Mouse (Mus musculus): ENCODE measurements around the gene Kcnmb1.
A peak's percentile ranks its signal among the peaks of the same experiment; 100 is the strongest.

Kcnmb1 gene

DNA sequence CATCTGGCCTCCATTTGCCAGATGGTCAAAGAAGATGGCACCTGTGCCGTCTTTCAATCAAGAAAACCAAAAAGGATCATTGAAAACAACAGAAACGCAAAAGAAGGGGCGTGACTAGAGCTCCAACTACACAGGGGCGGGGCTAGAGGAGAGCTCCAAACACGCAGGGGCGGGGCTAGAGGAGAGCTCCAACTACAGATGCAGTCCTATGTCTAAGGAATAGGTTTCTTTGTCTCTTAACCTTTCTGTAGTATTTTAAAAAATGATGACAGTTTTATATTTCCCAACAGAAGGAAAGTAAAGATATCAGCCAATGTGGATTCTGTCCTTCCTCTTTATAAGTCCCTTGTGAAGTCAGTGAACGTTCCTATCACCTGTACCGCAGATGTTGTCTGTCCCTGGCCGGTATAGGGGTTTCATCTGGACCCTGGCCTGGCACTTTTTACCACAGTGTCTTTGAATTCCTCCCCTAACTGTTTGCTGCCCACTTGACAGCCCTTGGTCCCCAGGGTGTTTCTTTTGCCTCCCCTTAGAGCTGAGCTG lies 18.0 kb upstream of the Kcnmb1 start:
- no peak for DNase-seq

DNA sequence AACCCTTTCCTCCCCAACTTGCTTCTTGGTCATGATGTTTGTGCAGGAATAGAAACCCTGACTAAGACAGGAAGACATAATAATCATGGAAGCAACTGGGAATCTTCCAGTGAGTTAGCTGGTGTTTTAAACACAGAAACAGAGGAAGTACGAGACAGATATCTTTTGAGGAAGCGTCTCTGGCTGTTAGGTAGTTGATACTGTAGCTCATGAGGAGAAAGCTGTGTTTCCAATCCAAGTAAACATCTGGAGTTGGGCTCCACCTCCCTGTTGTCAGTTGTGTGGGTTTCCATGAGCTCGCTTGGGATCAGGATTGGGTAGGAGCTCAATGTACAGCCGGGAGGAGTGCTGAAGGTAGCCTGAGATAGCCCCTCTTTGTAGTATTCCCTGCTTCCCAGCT lies 16.3 kb upstream of the Kcnmb1 start:
- no peak for DNase-seq

DNA sequence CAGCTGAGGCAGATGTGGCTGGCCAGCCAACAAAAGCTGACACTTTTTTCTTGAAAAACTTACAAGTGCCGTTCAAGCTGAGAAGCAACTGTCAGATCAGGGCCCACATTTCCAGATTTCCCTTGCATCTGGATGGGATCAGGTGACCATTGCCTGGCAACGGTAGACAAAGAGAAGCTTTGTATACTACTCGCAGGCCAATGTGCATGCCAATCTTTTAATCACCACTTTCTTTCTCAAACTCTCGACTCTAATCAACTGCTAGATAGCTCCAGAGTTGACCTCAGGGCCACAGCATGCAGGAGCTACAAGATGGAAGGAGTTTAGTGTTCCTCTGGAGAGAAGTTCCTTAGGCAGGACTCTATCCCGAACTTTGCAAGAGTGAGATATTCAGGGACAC lies 11.7 kb upstream of the Kcnmb1 start:
- no peak for DNase-seq

DNA sequence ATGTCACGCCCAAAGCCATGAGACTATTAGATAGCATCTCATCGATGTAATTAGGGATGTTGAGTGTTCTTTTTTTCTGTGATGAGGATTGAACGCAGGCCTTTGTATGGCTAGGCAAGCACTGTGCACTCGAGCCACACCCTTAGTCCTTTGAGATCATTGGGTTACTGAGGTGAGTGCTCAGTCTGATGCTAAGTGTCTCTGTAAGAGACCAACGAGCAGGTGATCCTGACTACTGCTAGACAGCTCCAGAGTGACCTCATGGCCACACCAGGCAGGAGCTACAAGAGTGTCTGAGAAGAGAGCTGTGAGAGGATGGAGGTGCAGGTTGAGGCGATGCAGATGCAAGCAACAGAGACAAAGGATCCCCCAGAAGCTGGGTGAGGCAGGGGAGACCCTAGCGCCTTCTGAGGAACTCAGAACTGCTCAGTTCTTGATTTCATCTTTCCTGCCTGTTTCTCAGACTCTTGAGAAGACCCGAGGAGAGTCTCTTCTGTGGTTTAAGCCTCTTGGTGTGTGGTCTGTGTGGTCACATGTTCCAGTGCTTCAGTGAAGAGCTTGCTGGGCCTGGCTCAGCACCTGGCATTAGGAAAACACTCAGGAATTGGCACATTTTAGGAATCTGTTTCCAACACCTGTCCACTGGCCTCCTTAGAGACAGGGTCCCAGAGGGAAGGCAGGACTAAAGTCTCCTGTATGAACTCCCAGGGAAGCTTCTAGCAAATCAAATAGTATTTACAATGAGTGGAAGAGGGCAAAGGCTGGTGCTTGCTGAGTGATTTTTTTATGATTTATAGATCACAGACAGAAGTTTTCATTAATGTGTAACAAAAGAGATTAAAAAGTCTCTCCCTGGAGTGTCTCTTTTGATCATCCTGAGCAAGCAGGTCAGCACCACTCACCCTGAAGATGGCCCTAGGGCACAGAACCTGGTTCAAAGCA lies 10.9 kb upstream of the Kcnmb1 start:
- no peak for DNase-seq

DNA sequence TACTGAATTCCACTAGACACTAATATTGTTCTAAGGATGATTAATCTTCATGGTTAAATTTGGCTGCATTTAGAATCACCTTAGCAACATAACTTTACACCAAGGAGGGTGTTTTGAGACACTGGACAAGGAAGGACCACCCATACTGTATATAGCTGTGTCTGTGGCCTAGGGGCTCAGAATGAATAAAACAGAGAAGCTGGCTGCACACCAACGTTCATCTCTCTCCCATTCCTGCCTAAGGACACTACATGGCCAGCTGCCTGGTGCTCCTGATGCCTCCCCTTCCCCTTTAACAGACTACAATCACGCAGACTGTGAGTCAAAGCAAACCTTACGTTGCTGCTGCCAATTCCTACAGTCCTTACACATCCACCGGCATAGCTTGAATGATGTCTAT lies 6.8 kb upstream of the Kcnmb1 start:
- no peak for DNase-seq

DNA sequence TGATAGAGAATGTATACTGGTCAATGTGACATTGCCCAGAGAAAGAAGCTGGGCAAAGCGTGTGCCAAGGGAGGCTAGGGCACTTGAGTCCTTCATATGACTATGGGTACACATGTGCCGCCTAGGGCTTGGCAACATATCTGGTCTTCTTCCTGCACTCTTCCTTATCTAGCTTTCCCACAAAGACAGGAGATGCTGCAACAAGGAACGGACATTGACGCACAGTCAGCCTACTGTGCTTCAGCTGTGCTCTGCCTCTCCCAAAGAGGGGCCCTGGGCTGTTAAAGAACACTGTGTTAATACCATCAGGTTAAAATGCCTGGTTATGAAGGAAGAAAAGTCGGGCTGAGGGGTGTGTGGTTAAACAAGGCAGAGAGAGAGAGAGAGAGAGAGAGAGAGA lies 6.2 kb upstream of the Kcnmb1 start:
- DNase-seq, result no peak

DNA sequence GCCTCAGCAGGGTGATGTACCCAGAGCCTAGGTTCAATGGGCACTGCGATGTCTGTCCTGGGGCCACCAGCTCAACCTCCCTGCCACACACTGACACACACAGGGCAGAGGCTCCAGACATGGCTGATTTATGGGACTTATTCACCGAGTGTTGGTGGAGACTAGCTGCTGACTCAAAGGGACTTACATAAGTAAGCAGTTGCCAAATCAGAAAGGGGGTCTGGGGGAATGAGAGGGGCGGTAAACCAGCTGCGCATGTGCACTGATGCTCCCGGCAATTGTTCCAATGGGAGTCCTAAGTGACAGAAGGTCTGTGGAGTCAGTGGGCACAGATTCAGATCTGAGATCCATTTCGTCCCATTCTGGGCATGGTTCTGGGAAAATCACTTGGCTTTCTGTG lies 5.2 kb upstream of the Kcnmb1 start:
- DNase-seq, result no peak

DNA sequence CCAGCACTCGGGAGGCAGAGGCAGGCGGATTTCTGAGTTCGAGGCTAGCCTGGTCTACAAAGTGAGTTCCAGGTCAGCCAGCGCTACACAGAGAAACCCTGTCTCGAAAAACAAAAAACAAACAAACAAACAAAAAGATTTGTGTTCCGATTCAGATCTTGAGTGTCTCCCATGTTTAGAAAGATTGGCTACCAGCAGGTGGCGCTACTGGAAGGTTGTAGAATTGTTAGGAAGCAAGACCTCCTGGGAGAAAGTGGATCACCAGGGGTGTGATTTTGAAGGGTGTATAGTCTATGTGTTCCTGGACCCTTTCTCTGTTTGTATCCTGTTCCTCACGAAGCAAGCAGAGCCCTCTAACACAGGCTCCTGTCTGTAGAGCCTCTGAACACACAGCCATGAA lies 4.1 kb upstream of the Kcnmb1 start:
- peak; percentile 71 for DNase-seq

DNA sequence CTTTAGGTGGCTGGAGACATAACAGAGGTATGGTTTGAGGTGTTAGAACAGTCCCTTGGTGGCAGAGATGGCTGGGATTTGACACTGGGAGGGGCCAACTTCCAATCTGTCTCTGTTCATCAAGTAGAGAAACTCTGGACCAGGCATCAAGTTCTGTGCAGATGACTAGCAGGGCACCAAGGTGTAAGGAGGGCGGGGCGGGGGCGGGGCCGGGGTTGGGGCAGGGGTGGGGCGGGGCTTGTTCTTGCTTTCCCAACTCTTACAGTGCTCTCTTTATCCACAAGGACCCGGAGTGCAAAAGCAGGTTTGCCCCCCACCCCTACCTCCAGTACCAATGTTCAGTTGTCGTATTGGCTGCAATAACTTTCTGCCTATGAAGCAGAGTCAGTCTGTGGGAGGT lies 635 bp upstream of the Kcnmb1 start:
- no peak for DNase-seq

DNA sequence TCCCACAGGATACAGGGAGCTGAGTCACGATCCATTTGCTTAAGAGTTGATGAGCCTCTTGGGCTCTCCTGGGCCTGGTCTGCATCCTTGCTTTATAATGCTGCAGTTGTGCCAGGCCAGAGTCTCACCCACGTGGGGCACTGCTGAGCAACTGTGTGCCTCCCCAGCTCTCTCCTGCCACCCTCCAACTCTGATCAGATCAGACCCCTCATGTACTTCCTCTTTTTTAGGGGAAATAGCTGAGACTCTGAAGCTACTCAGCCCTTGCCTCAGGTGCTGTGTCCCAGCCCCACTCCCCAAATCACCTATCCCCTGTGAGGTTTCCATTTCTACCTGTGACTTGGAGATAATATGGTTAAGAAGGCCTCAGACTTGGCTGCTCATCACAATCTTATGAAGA lies 2.6 kb downstream of the Kcnmb1 start:
- no peak for DNase-seq

DNA sequence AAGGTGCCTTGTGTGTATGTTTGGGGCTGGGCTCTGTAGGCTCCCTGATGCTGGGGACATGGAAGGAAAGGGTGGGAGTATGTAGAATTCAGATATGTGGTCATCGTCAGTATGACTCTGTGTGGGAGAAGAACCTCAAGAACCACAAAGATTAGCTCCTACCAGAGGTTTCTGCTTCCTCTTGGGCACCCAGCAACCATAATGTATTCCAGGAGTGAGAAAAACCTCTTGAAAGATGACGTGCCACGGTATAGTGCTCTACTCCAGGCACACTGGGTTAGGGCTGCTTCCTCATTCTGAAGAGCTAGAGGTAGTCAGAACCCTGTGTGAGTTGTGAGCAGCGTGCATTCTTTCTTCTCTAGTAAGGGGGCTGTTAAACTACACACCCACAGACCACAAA lies 4.9 kb downstream of the Kcnmb1 start:
- no peak for DNase-seq

DNA sequence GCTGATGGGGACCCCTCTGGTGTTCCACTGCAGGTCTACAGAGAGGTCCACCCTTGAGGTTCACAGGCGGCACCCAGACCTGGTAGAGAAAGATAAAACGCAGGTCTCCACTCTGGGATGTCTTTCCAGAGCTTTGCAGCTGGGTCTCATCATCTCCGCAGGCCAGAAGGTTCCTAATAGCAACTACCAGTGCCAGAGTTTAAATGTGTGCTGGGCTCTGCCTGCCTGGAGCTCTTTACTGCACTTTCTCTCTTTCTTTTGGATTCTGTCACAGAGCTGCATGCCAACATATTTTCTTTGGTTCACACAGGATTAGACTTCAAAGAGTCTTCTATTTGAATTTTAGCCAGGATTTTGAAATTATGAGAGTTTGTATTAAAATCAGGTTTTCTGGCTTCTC lies 6.4 kb downstream of the Kcnmb1 start:
- DNase-seq, result peak; percentile 17

DNA sequence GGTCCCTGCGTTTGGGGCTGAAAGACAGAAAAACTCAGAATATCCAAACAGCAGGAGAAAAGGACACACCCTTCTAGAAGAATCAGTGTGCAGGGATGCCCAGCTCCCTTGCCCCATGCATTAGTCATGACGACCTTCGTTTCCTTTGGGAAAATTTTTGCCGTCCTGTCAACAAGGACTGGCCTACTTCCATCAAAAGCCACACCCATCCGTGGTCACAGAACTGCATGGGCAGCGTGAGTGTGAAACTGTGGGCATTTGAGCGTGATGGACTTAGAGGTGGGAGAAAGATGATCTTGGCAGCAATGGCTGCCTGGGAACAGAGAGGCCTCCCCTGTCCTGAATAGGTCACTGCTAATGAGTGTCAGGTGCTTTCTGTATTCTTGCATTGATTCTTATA lies 9.3 kb downstream of the Kcnmb1 start:
- no peak for DNase-seq

DNA sequence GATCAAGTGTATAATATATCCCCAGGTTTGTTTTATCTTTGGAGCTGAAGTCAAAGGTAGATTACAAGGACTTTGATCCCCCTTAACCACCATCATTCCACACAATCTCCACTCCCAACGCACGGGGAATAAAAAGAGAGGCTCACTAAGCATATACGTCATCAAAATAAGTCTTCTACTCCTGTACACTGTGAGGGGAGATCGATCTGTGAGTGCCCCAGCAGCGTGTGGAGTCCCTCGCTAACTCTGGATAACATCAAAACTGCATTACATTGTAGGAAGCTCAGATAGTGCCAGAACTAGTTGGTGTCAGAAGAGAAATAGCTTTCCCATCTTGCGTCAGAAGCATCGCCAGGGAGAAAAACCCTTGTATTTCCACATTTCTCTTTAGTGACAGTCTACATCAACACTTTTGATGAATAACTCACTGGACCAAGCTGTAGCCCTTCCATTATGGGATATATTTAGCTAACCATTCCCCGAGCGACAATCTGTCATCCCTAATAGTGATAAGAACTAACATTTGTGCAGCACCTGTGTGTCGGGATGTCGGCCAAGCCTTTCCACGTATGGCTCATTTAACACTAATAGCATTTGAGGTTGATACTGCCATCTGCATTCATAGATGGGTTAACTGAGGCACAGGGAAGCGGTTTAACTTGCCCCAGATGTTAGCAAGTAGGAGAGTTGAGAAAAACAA lies 11.7 kb downstream of the Kcnmb1 start:
- no peak for DNase-seq

DNA sequence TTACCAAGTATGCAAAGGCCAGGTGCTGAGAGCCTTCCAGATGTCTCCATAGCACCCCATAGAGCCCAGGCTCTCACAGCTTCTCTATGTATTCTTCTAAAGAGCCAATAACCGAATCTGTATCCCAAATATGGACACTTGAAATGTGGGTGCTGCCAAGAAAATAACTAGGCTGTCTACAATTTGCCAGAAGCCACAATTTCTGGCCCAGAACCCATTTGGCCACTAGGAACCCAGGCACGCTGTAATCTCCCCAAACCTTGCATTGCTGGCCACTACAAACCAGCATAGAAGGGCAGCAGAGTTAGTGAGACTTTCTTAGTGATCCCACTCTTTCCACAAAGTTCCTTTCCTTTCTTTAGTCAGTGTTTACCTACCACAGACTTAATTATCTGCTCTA lies 12.3 kb downstream of the Kcnmb1 start:
- no peak for DNase-seq

DNA sequence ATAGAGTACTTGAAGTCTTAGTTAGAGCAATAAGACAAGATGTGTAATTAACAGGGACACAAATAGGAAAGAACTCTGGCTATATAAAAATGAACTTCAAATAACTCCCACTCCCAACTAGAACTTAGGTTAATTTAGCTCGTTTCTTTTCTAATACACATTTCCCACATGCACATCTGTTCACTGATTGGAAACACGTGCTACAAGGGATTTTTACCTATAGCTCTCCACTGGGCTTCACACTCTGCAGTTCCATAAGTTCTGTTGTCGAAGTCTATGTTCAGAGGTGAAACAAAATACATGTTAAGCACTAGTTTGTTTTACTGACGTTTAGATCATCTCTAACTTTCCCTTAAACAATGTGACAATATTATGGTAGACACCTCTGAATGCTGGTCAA lies 17.3 kb downstream of the Kcnmb1 start:
- DNase-seq, result no peak

DNA sequence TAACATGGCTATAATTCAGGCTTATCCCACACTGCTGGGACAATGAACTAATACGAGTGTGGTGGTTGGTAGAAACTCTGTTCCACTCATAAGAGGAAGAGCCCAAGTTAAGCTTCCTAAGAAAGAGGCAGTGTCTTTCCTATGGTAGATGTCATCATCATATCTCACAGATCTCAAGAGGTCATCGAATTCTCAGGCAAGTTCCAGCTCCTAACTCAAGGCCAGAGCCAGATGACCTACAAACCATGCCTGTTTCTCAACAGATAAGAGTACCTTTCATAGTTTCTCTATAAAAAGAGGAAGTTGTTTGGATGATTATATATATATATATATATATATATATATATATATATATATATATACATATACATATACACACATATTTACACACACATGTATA lies 23.7 kb downstream of the Kcnmb1 start:
- no peak for DNase-seq

DNA sequence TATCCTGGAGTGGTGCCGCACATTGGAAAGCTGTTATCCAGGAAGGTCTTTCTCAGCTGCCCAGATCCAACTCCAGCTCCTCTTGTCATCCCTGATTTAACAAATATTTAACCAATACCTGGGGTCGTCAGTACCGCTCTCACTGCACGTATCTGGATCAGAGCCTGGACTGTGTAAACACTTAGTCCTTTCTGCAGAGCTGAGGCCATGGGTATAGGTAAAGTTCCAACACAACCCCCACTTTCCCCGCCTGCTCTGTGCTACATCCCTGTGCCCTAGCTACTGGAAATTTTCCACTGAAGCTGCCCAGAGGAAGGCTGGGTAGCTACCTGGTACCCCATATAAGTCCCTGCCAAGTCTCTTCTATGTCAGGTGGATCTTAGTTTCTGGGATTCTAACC lies 27.2 kb downstream of the Kcnmb1 start:
- no peak for DNase-seq

DNA sequence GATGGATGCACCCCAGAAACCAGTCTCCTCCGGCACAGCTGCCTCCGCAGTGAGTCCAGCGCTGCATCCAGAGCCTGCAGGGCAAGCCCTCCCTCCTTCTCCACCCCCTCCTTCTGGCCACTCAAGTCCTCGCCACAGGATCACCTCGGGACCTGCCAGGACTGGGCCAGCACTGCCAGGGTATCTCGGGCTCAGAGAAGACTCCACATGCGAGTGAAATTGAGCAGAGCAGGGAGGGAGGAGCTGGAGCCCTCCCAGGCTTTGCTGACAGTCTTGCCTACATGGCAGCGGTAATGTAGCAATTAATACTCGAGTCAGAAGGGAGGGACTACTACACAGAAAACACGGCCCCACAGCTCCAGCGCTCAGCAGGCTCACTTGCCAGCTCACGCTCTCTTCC lies 30.1 kb downstream of the Kcnmb1 start, which contains the start of gene Kcnip1:
Gene Kcnip1, minus strand, starts transcription at position 215 of the 400 bp plus-strand sequence.
- DNase-seq, result no peak

DNA sequence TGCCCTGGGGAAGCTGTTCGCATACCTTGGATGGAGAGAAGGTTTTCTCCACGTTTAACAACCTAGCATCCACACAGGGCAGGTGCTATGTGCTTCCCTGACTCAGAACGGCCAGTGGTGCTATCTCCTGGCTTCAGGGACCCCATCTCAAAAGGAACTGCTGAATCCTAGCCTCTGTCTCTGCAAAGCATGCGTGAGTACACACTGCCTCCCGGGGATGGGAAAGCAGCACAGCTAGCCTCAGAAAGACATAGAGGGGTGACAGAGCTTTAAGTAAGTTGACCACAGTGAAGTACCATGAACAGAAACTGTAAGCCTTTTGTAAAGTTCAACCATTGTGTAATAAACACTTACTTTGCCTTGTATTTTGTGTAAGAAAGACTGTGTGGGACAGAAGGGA lies 30.7 kb downstream of the Kcnmb1 start:
- no peak for DNase-seq

DNA sequence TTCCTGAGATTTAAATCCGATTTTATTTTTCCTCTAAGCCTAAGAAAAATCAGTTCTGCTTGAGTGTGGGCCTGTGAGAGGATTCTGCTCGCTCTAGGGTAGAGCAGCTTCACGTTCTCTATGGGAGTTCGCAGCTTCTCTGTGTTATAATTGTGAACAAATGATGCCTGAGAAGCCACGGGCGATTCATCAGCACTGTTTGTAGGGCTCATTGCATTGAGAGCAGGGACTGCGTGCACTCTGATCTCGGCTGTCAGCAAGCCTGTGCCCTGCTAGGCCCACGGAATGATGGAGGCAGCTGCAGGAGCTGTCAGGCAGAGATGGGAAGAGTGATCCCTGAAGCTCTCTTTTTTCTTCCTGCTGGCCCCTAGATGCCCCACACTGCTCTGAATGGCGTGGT lies 35.4 kb downstream of the Kcnmb1 start:
- no peak for DNase-seq

DNA sequence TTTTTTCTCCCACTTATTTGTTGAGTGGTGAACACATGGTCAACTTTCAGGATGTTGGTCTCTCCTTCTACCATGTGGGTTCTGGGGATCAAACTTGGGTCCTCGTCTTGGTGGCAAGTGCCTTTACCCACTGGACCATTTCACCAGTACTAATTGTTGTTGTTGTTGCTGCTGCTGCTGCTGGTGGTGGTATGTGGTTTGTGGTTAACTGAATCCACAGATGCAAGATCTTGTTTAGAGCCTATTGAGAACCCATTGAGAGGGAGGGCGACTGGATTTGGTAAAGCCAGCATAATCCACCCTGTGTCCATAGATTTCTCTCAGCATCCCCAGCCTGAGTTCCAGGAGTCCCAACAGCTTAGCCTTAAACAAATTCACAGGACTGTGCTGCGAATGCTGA lies 37.6 kb downstream of the Kcnmb1 start:
- DNase-seq, result no peak

DNA sequence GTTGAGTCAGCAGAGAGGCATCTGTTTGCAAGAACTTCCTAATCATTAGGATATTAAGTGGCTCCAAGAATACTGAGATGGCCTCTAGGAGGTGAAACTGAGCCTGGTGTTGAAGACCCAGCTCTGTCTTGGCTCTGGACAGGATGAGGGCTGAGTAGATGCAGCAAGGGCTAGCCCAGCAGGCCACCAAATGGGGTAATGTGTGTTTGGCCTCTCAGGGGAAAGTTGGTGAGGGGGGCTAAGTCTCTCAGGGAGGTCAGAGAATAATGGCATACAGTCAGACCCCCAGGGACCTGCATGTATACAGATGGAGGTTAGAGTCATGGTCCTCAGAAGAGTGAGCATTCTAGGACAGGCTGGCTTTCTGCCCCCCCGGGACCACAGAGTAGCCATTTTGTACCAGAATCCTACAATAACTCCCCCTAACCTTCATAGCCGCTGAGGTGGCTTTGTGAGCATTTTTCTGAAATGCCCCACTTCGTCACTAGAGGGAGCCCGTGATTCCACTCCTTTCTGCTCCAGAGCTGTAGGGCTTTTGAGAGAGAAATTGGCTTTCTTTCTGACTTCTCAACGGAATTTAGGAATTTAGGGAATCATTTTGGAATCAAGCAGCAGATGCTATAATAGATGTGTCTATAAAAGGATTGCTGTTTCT lies 39.3 kb downstream of the Kcnmb1 start:
- peak; percentile 67 for DNase-seq

DNA sequence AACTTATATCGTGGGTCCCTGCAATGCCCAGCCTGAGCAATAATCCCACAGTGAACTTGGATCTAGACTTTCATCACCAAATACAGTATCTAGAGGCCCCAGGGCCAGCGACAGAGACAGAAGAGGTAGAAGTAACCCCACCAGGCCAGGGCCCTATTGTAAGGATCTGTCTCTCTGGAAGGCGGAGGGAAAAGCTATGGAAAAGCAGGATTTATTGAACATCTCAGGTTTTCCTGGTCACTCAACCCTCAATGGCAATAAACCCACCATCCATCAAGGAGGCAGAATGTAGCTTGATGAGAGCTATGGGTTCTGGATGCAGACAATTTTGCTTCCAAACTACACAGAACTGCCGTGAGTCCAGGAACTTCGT lies 39.8 kb downstream of the Kcnmb1 start:
- DNase-seq, result no peak

All from lung, postnatal 14 days (tissue).